Mouse (Mus musculus) erythroblast, embryonic 14.5 days (primary cell): Measurements from ENCODE around the gene Cfap44.

Experiments used
- GATA1 ChIP-seq: IDR thresholded peaks from 2 replicates; pipeline ENCODE4 v1.6.1; 2012; ENCODE audit warnings: low read length, inconsistent platforms, mixed read lengths
- TAL1 ChIP-seq: IDR thresholded peaks from 3 replicates; pipeline ENCODE4 v1.6.1; 2012; ENCODE audit warnings: low read length, inconsistent platforms, mixed read lengths

- TF ChIP-seq TAL1 = no peak
- TF ChIP-seq GATA1 = no peak
These were observed 108.4 kb downstream of the Cfap44 start for GRCm38 (mm10) chr16:44502895-44503575.
